Mouse (Mus musculus) forebrain, embryonic 15.5 days (tissue): ENCODE data around the gene Tcp11. TPM values are rescaled to one million over a fixed set of nuclear protein-coding genes. Genes with fewer than 3 reads are reported as not detected.
A peak's percentile ranks its signal among the peaks of the same experiment; 100 is the strongest.

ENCODE experiments used
- ATAC-seq: fragments of 200-750 bp; cut with Nextera tagmentation; replicated peaks from 2 replicates; pipeline ENCODE4 v1.8.0; 2017; ENCODE audit warnings: mild to moderate bottlenecking, moderate TSS enrichment, moderate library complexity
- H3K27ac ChIP-seq: fragments of 300-500 bp; sonication (generic); replicated peaks from 2 replicates; pipeline ENCODE4 v1.5.1; 2015; ENCODE audit warnings: mild to moderate bottlenecking, inconsistent platforms
- H3K27me3 ChIP-seq: fragments of 300-500 bp; sonication (generic); 2 replicates; pipeline ENCODE4 v1.6.1; 2015; ENCODE audit warnings: inconsistent platforms
- H3K36me3 ChIP-seq: fragments of 300-500 bp; sonication (generic); 2 replicates; pipeline ENCODE4 v1.6.1; 2015; ENCODE audit warnings: mild to moderate bottlenecking, inconsistent platforms
- H3K4me1 ChIP-seq: fragments of 300-500 bp; sonication (generic); 2 replicates; pipeline ENCODE4 v1.6.1; 2015; ENCODE audit warnings: inconsistent platforms
- H3K4me2 ChIP-seq: fragments of 300-500 bp; sonication (generic); replicated peaks from 2 replicates; pipeline ENCODE4 v1.6.1; 2015; ENCODE audit warnings: mild to moderate bottlenecking, inconsistent platforms
- H3K4me3 ChIP-seq: fragments of 300-500 bp; sonication (generic); 2 replicates; pipeline ENCODE4 v1.5.1; 2015; ENCODE audit warnings: mild to moderate bottlenecking, inconsistent platforms
- H3K9ac ChIP-seq: fragments of 300-500 bp; sonication (generic); replicated peaks from 2 replicates; pipeline ENCODE4 v1.6.1; 2015; ENCODE audit warnings: mild to moderate bottlenecking, inconsistent platforms
- H3K9me3 ChIP-seq: fragments of 300-500 bp; sonication (generic); 2 replicates; pipeline ENCODE4 v1.6.1; 2016; ENCODE audit warnings: inconsistent platforms
- WGBS: fragments of 180-500 bp; shearing (Covaris S2); methylation state at CpG from one replicate; pipeline ENCODE4 v1.1.7; 2015; ENCODE audit warnings: mixed read lengths; 5-methylcytosine and 5-hydroxymethylcytosine counted together
- polyA plus RNA-seq: library from polyadenylated mRNA; unstranded; fragments of >200 nt; fragmentation: Nextera tagmentation; extraction: Ambion mirVana; gene quantifications from 2 replicates; pipeline ENCODE4 v1.2.1, GENCODE M21; 2015

The Tcp11 gene
- polyA plus RNA-seq, 1 experiment from 2014 or later, result 1.8 TPM

GRCm38 (mm10) chr17:28060681-28061080, 19.8 kb downstream of the Tcp11 start:
- Histone ChIP-seq H3K4me1 (0 out of 2 replicates have a peak, but pooled peaks cover 9% of the 10 kb centered on the region), H3K36me3 (peaks cover 22% of the 10 kb centered on the region), H3K9me3 (no peaks in the 10 kb centered on the region), H3K9ac (no peak overlapping the region), H3K4me2 (no peak overlapping the region), H3K27me3 (no peaks in the 10 kb centered on the region), H3K4me3 (no peak overlapping the region), H3K27ac (no peak overlapping the region)
- no peak for ATAC-seq
- WGBS, result 94% methylated on average over 11 of the region's 11 CpGs

- 0 out of 2 replicates have a peak, but pooled peaks cover 6% of the 10 kb centered on the region for H3K4me1 ChIP-seq
- no peaks in the 10 kb centered on the region for H3K27me3 ChIP-seq
- H3K9ac ChIP-seq, result no peak overlapping the region
- WGBS, result 85% methylated on average over 13 of the region's 13 CpGs
- no peak for ATAC-seq
- no peaks in the 10 kb centered on the region for H3K9me3 ChIP-seq
- no peak overlapping the region for H3K4me2 ChIP-seq
- no peak overlapping the region for H3K4me3 ChIP-seq
- no peak overlapping the region for H3K27ac ChIP-seq
- peaks cover 39% of the 10 kb centered on the region for H3K36me3 ChIP-seq
These were observed 22.1 kb downstream of the Tcp11 start for GRCm38 (mm10) chr17:28058346-28058745.

- peaks cover 34% of the 10 kb centered on the region for H3K36me3 ChIP-seq
- 85% methylated on average over 21 of the region's 21 CpGs for WGBS
- H3K4me2 ChIP-seq, result no peak overlapping the region
- H3K4me1 ChIP-seq, result no peaks in the 10 kb centered on the region
- no peak for ATAC-seq
- no peak overlapping the region for H3K27ac ChIP-seq
- H3K9ac ChIP-seq, result no peak overlapping the region
- H3K27me3 ChIP-seq, result no peaks in the 10 kb centered on the region
- no peaks in the 10 kb centered on the region for H3K9me3 ChIP-seq
- H3K4me3 ChIP-seq, result no peak overlapping the region
These were observed 28.1 kb downstream of the Tcp11 start for GRCm38 (mm10) chr17:28052293-28052863.

DNA sequence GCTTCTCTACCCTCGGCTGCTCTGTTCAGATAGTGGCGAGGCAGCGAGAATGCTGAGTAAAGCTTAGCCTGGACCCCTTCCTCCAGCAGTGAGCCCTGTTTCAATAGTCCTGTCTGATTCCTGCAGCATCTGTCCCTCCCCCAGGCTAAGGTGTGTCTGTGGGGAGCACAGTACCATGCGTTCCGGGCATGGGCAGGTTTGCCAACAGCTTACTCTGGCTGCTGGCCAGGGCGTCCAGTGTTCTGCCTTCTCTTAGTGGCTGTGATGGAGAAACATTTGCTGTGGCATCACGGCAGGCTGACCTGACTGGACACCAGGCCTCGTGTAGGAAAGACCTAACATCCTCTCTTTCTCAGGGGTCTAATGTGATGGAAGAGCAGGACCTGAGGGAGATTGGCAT, 30.2 kb downstream of the Tcp11 start:
- Histone ChIP-seq H3K27me3 (no peaks in the 10 kb centered on the region), H3K4me3 (no peak overlapping the region), H3K9me3 (no peaks in the 10 kb centered on the region), H3K36me3 (peaks cover 27% of the 10 kb centered on the region), H3K27ac (no peak overlapping the region), H3K4me2 (no peak overlapping the region), H3K9ac (no peak overlapping the region), H3K4me1 (peaks cover 6% of the 10 kb centered on the region; the same call in 1 of the 2 replicates)
- ATAC-seq, result no peak
- WGBS, result 90% methylated on average over 8 of the region's 8 CpGs

- WGBS, result 50% methylated on average over 4 of the region's 4 CpGs
- Histone ChIP-seq H3K27ac (no peak overlapping the region), H3K36me3 (peaks cover 15% of the 10 kb centered on the region), H3K4me3 (no peak overlapping the region), H3K9me3 (no peaks in the 10 kb centered on the region), H3K4me1 (peaks cover 9% of the 10 kb centered on the region), H3K4me2 (no peak overlapping the region), H3K9ac (no peak overlapping the region), H3K27me3 (no peaks in the 10 kb centered on the region)
- ATAC-seq, result peak; percentile 58; the same call in 1 of the 2 replicates
These were observed 32.0 kb downstream of the Tcp11 start for GRCm38 (mm10) chr17:28048425-28048824.

GRCm38 (mm10) chr17:28047520-28047919, 32.9 kb downstream of the Tcp11 start:
- ATAC-seq, result no peak
- H3K27me3 ChIP-seq, result no peaks in the 10 kb centered on the region
- H3K4me1 ChIP-seq, result peaks cover 18% of the 10 kb centered on the region
- H3K9me3 ChIP-seq, result no peaks in the 10 kb centered on the region
- H3K9ac ChIP-seq, result no peak overlapping the region
- WGBS, result 75% methylated on average over 5 of the region's 5 CpGs
- H3K4me3 ChIP-seq, result no peak overlapping the region
- no peak overlapping the region for H3K4me2 ChIP-seq
- H3K27ac ChIP-seq, result no peak overlapping the region
- peaks cover 9% of the 10 kb centered on the region for H3K36me3 ChIP-seq

DNA sequence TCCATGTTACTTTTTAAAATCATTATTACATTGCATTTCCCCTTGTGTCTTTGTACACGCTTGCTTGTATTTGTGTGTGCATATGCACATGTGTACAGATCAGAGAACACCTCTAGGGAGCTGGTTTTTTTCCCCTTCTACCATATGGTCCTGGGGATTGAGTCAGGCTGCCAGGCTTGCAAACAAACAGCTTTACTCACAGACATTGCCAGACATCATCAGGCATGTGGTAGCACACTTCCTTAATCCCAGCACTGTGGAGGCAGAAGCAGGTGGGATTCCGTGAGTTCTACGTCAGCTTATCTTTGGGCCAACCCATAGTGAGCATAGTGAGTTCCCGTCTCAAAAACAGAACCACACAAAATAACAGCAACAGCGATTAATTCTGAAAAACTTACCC, 33.4 kb downstream of the Tcp11 start:
- H3K36me3 ChIP-seq, result peaks cover 7% of the 10 kb centered on the region
- WGBS, result 73% methylated on average over 5 of the region's 5 CpGs

GRCm38 (mm10) chr17:28042299-28042771, 38.1 kb downstream of the Tcp11 start:
- Histone ChIP-seq H3K27me3 (no peaks in the 10 kb centered on the region), H3K36me3 (no peaks in the 10 kb centered on the region), H3K9ac (peak overlapping the region; percentile 42), H3K4me2 (peak overlapping the region; percentile 49), H3K9me3 (no peaks in the 10 kb centered on the region), H3K4me1 (peaks cover 47% of the 10 kb centered on the region), H3K27ac (peak overlapping the region; percentile 83), H3K4me3 (peak overlapping the region; percentile 33)
- WGBS, result 14% methylated on average over 23 of the region's 23 CpGs
- peak; percentile 82 for ATAC-seq

More for the DNA sequence above, 33.4 kb downstream of the Tcp11 start:
- H3K9me3 ChIP-seq, result no peaks in the 10 kb centered on the region
- H3K27ac ChIP-seq, result no peak overlapping the region
- no peak for ATAC-seq
- no peak overlapping the region for H3K9ac ChIP-seq
- no peak overlapping the region for H3K4me2 ChIP-seq
- no peaks in the 10 kb centered on the region for H3K27me3 ChIP-seq
- peaks cover 23% of the 10 kb centered on the region for H3K4me1 ChIP-seq
- no peak overlapping the region for H3K4me3 ChIP-seq

DNA sequence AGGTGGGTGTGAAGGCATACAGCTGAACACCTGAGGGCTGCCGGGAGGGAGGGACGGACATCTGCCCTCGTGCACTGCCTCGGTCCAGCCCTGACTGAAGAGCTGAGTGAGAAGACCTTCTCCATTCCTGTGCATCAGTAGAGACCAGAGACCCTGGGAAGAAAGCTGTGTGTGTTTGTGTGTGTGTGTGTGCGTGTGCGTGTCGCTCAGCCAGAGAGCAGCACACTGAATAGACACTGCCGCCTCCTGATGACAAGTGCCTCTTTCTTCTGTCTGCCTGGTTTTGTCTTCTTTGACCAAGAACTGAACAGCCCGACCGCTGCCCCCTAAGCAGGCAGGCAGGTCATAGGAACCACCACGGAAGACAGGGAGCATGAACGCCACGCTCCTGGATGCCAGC, 39.1 kb downstream of the Tcp11 start:
- Histone ChIP-seq H3K36me3 (no peaks in the 10 kb centered on the region), H3K9me3 (no peaks in the 10 kb centered on the region), H3K27me3 (no peaks in the 10 kb centered on the region), H3K27ac (peak overlapping the region; percentile 83), H3K4me3 (peak overlapping the region; percentile 33), H3K4me2 (peak overlapping the region; percentile 49), H3K4me1 (peaks cover 50% of the 10 kb centered on the region), H3K9ac (peak overlapping the region; percentile 46)
- 51% methylated on average over 13 of the region's 13 CpGs for WGBS
- ATAC-seq, result no peak

- H3K36me3 ChIP-seq, result no peaks in the 10 kb centered on the region
- H3K27me3 ChIP-seq, result no peaks in the 10 kb centered on the region
- peak; percentile 51 for ATAC-seq
- H3K9ac ChIP-seq, result peak overlapping the region; percentile 46
- no peaks in the 10 kb centered on the region for H3K9me3 ChIP-seq
- 9% methylated on average over 16 of the region's 16 CpGs for WGBS
- H3K27ac ChIP-seq, result peak overlapping the region; percentile 77
- H3K4me2 ChIP-seq, result peak overlapping the region; percentile 49
- H3K4me1 ChIP-seq, result peaks cover 50% of the 10 kb centered on the region
- peak overlapping the region; percentile 33 for H3K4me3 ChIP-seq
These were observed 39.8 kb downstream of the Tcp11 start for GRCm38 (mm10) chr17:28040620-28041019.

GRCm38 (mm10) chr17:28036813-28037756, 43.4 kb downstream of the Tcp11 start:
- WGBS, result 46% methylated on average over 14 of the region's 14 CpGs
- H3K9ac ChIP-seq, result no peak overlapping the region

DNA sequence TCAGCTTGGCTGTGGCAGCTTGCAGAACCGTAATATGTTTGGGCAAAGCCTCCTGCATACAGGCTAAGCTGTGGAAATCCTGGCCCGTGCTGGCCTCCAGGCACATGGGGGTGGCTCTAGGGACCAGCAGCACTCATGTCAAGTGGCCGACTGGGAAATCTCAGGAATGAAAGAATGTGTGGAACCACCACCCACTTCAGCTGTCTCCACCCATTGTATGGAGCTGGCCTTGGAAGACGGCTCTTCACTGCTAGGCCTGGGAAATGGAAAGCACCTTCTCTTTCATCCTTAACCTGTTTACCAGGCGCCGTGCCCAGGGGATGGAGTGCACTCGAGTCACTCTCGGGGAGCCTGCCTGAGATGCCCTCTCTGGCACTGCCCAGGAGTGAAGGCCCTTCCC, 45.5 kb downstream of the Tcp11 start:
- H3K27me3 ChIP-seq, result no peaks in the 10 kb centered on the region
- no peaks in the 10 kb centered on the region for H3K36me3 ChIP-seq
- no peak overlapping the region for H3K9ac ChIP-seq
- H3K27ac ChIP-seq, result no peak overlapping the region; the same call in 1 of the 2 replicates
- ATAC-seq, result no peak
- peaks cover 44% of the 10 kb centered on the region for H3K4me1 ChIP-seq
- no peak overlapping the region for H3K4me3 ChIP-seq
- 72% methylated on average over 8 of the region's 8 CpGs for WGBS
- no peak overlapping the region for H3K4me2 ChIP-seq
- H3K9me3 ChIP-seq, result no peaks in the 10 kb centered on the region

More at GRCm38 (mm10) chr17:28036813-28037756, 43.4 kb downstream of the Tcp11 start:
- H3K27ac ChIP-seq, result peak overlapping the region; percentile 81
- ATAC-seq, result peak; percentile 36; the same call in 1 of the 2 replicates
- H3K4me3 ChIP-seq, result no peak overlapping the region
- no peaks in the 10 kb centered on the region for H3K36me3 ChIP-seq
- peaks cover 53% of the 10 kb centered on the region for H3K4me1 ChIP-seq
- H3K4me2 ChIP-seq, result no peak overlapping the region
- no peaks in the 10 kb centered on the region for H3K9me3 ChIP-seq
- H3K27me3 ChIP-seq, result no peaks in the 10 kb centered on the region
